Mouse (Mus musculus) central nervous system, embryonic 18 days (tissue): ENCODE results near the gene Gm38431. TPM values are rescaled to one million over a fixed set of nuclear protein-coding genes. Genes with fewer than 3 reads are reported as not detected.

Source experiments
- polyA plus RNA-seq: library from polyadenylated mRNA; depleted of rRNA; stranded (reverse); fragments of >200 nt; gene quantifications from 2 replicates; pipeline ENCODE4 v1.2.3, GENCODE M21; 2012; rRNA removed

The Gm38431 gene
- polyA plus RNA-seq, result 4.5 and 5.2 TPM in 2 replicates

DNA sequence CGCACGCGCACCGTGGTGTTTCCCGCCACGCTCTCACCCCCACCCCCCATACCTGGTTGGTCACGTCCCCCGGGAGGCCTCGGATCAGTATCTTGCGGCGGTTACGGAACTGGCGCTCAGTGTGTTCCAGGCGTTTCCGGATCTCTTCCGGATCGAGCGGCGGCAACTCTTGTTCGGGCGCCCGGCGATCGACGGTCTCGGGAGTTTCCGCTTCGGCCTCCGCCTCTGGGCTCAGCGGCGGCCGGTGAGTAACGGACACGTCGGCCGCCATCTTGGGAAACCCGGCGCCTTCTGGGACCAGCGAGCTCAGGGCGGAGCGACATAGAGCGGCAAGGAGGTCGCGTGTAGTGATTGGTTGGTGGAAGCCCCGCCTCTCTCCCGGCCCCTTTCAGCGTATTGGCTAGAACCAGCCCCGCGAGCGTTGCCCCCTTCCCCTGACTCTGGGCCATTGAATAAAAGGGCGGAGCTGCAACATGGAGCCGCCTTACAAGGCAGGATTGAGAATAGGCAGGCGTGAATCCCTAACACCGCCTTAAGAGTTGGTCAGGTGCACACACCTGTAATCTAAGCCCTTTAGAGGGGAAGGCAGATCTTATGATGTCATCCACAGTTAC is at the start of gene Gm38431, which contains the start of gene Raver1:
Gm38431 (minus strand) TSS at position 291 of the 614 bp plus-strand sequence.
Raver1 (minus strand) TSS at position 302 of the 614 bp plus-strand sequence.

DNA sequence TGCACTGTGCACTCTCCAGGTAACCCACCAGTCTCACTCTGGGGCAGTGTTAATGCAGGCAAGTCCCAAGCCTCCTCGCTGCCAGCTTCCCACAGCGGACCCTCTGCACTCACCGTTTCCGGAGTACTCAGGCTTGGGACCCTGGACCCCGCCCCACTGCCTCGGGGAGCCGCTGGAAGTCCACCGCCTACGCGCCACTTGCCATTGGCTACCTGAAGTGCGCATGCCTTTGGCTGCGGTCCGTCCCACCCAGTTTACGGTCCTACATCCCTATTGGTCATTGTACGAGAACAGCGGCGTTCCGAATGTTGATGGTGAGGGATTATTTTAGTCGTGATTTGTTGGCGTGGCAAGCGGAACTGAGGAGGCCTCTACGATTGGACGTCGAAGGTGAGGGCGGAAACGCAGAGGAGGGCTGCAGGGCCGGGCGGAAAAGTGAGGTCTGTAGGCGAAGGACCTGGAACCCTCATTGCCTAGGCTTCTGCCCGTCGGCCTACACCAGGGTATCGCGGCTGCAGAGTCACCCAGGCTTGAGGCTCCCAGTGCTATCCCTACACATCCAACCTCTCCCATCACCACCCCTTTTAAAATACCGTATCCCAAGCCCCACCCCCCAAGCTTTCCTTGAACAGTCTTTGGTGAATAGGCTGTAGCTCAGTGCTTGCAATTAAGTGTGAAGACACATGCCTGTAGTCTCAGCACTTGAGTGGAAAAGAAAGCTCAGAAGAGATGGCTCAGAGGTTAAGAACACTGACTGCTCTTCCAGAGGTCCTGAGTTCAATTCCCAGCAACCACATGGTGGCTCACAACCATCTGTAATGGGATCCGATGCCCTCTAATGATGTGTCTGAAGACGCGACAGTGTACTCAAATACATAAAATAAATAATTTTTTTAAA is 39.5 kb upstream of the Gm38431 start, which contains the start of gene Tyk2:
Tyk2 (minus strand) TSS at position 185 of the 898 bp plus-strand sequence.

DNA sequence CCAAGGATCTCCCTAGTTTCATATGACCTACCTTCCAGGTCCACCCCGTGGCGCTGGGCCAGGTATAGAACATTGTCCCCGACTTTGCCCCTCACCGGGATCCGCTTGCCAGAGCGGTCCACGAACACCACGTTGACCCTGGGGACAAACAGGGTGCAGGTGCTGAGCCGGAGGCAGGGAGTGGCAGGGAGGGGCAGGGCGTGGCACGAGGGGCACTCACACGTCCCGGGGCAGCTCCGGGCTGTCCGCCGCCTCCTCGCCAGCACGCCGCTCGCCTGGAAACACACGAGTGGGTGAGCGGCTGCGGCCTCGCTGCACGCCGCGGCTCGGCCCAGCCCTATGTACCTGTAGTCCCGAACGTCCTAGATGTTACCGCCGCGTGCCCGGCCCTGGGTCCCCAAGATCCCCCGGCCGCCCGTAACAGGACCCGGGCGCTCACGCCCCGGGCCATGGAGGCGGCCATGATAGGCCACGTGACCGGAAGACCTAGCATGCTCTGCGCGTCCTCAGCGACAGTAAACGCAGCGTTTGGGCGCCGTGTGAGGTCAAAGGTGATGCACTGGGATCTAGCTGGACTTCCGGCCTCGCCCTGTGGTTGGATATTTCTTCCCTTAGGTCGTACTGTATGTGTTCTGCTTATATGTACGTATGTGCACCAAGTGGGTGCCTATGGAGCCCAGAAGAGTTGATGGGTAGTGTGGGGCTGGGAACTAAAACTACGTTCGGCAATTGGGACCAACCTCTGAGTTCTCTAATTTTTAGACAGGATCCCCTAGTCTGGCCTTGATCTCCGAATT is 18.6 kb downstream of the Gm38431 start, which contains the start of the genes Gm49373 and Fdx1l:
Gm49373 (minus strand) TSS at position 53 of the 797 bp plus-strand sequence.
Fdx1l (minus strand) TSS at position 571 of the 797 bp plus-strand sequence.

DNA sequence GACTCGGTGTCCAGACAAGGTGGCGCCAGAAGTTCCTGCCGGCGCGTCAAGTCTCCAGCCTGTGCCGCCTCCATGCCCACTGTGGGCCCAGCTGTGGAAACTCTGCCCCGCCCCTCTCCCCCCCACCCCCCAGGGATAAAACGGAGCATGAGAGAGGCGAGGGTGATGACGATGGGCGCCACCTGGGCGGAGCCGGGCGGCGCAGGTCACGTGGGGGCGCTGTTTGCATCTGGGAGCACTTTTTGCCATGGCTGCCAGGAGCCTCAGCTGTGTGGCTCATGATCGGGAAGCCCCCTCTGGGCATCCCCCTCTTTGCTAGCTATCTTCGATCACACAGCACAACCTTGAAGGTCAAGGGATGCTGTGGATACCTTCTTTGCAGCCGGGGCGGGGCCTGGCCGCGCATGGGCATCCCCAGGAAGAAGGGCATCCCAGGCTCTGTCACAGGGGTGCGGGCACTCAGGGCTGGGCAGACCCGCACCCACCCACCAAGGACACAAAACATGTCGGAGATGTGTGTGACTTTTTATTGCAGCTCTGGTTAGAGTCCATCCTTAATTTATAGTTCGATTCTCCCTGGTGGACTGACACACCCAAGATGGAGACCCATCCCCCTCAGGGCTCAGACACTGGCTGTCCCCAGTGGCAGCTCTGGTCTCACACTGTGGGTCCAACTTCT is 24.7 kb downstream of the Gm38431 start, which contains the start of gene Zglp1:
Zglp1 (minus strand) TSS at position 88 of the 679 bp plus-strand sequence.

DNA sequence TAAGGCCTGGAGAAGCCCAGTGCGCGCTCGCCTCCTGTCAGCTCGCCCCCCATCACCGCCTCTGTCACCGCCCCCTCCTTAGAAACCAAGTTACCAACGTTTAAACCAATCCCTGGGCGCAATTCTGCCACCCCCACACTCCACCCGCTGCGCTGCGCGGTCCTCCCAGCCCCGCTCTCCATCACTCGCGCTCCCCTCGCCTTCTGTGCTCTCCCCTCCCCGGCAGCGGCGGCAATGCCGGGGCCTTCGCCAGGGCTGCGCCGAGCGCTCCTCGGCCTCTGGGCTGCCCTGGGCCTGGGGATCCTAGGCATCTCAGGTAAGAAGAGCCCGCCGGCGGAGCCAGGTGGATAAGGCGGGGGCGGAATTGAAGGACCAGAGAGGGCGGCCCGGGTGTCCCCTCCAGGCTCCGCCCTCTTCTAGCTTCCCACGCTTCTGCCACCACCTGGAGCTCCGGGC is 59.9 kb downstream of the Gm38431 start, which contains the start of gene Icam5:
Icam5 (plus strand) TSS at position 178 of the 456 bp plus-strand sequence.

DNA sequence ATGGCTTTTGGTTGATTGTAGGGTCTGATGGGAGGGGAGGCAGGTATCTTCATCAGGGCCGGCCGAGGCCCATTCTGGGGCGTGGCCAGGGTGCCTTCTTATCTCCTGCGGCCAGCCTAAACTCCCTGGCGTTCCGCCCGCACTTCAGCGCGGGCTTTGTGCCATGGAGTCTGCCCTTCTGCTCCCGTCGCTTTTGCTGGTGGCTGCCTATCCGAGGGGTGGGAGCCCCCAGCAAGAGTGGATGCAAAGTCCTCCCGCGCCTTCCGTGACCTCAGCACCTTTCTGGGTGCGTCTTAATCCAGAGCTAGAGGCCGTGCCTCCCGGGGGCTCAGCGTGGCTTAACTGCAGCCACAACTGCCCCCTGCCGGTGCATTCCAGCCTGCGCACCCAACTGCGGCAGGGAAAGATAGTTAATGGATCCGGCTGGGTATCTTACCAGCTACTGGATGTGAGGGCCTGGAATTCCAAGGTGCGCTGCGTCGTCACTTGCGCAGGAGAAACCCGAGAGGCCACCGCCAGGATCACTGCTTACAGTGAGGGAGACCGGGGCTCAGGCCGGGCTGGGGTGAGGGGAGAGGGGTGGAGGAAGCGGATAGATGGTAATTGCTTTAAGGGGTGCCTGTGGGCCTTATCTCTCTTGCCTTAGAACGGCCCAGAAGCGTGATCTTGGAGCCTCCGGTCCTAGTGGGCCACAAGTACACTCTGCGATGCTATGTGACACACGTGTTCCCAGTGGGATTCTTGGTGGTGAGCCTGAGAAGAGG is 62.3 kb downstream of the Gm38431 start, which contains the start of gene Icam4:
Icam4 (plus strand) TSS at position 83 of the 764 bp plus-strand sequence.

Other genes with a start within 250 kb of the Gm38431 start
- gene A230050P20Rik, start 223.4 kb downstream of the Gm38431 start, polyA plus RNA-seq, result 49.8 and 50.5 TPM in 2 replicates
- 17.3 and 17.7 TPM in 2 replicates for gene Angptl6, start 212.3 kb downstream of the Gm38431 start, polyA plus RNA-seq
- 75.0 and 76.4 TPM in 2 replicates for gene Ppan, start 203.8 kb downstream of the Gm38431 start, polyA plus RNA-seq
- gene Eif3g, start 193.4 kb downstream of the Gm38431 start, polyA plus RNA-seq, result 141 and 143 TPM in 2 replicates
- 70.0 and 73.4 TPM in 2 replicates for gene Dnmt1, start 132.1 kb downstream of the Gm38431 start, polyA plus RNA-seq
- gene S1pr2, start 115.2 kb downstream of the Gm38431 start, polyA plus RNA-seq, result 3.1 and 4.0 TPM in 2 replicates
- gene Mrpl4, start 89.3 kb downstream of the Gm38431 start, polyA plus RNA-seq, result 67.7 and 81.8 TPM in 2 replicates
- gene Icam1, start 76.0 kb downstream of the Gm38431 start, polyA plus RNA-seq, result 3.3 and 3.5 TPM in 2 replicates
- gene Icam4, start 62.6 kb downstream of the Gm38431 start, polyA plus RNA-seq, result 0.07 and 0.10 TPM in 2 replicates
- 9.0 and 10.7 TPM in 2 replicates for gene Icam5, start 59.9 kb downstream of the Gm38431 start, polyA plus RNA-seq
- gene Zglp1, start 24.9 kb downstream of the Gm38431 start, polyA plus RNA-seq, result 1.1 and 1.9 TPM in 2 replicates
- gene Gm49373, start 18.9 kb downstream of the Gm38431 start, polyA plus RNA-seq, result 3.2 and 3.9 TPM in 2 replicates
- gene Fdx1l, start 18.4 kb downstream of the Gm38431 start, polyA plus RNA-seq, result 79.5 and 87.8 TPM in 2 replicates
- gene Raver1, start within 50 bp of the Gm38431 start, polyA plus RNA-seq, result 34.8 and 34.9 TPM in 2 replicates
- 16.1 and 17.2 TPM in 2 replicates for gene Tyk2, start 39.2 kb upstream of the Gm38431 start, polyA plus RNA-seq
- 190 and 195 TPM in 2 replicates for gene Cdc37, start 58.0 kb upstream of the Gm38431 start, polyA plus RNA-seq
- 27.4 and 29.2 TPM in 2 replicates for gene Pde4a, start 73.7 kb upstream of the Gm38431 start, polyA plus RNA-seq
- 50.4 and 54.6 TPM in 2 replicates for gene Keap1, start 147.4 kb upstream of the Gm38431 start, polyA plus RNA-seq
- 3.7 and 4.0 TPM in 2 replicates for gene S1pr5, start 156.4 kb upstream of the Gm38431 start, polyA plus RNA-seq
- 36.6 and 38.5 TPM in 2 replicates for gene Atg4d, start 173.3 kb upstream of the Gm38431 start, polyA plus RNA-seq
- gene Kri1, start 196.0 kb upstream of the Gm38431 start, polyA plus RNA-seq, result 37.2 and 41.4 TPM in 2 replicates
- 82.3 and 95.8 TPM in 2 replicates for gene Cdkn2d, start 199.4 kb upstream of the Gm38431 start, polyA plus RNA-seq
- 4.3 and 4.5 TPM in 2 replicates for gene Ap1m2, start 220.3 kb upstream of the Gm38431 start, polyA plus RNA-seq
- 70.2 and 71.3 TPM in 2 replicates for gene Slc44a2, start 228.7 kb upstream of the Gm38431 start, polyA plus RNA-seq